Mouse (Mus musculus): ENCODE measurements around the gene Bdh2.
A peak's percentile ranks its signal among the peaks of the same experiment; 100 is the strongest.

Bdh2 gene

DNA sequence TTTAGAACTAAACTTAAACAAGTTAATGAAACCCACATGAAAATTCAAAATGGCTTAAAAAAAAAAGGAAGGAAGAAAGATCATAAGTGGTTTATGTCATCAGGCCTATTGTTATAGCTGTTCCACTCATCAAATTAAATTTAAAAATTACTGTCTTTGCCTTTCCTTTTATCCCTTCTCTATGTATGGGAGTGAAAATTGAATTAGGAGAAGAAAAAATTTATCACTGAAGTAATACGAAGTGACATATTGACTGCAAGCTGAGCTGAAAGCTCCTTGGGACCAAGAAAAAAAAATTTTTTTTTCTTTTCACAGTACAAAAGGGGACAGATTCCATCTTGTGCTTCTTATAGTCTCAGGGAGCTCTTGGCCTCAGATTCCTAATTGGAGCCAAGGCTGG, 14.5 kb downstream of the Bdh2 start:
- DNase-seq (ENCODE audit: low read depth in 1 of 2, low spot score in 2 of 2) = no peak

DNA sequence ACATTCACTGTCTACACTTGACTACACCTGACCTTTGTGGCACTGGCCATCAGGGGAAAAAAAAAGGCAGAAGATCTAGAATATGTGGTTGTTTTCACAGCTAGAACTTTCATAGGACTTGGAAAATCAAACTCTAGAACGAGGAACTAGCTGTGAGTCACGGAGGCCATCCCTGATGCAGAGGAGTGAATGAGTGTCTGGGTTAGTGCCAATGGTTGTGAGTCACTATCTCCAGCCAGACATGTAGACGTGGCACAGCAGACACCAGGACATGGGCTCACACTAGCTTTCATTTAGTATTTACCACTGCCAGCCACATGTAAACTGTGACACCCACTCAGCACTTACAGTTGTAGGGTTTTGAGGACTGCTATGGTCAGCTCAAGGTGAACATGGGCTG, 17.5 kb downstream of the Bdh2 start:
- no peak for DNase-seq (ENCODE audit: low read depth in 1 of 2, low spot score in 2 of 2)

- DNase-seq (ENCODE audit: low read depth in 1 of 2, low spot score in 2 of 2) = no peak
Measured at GRCm38 (mm10) chr3:135300081-135300480, 19.1 kb downstream of the Bdh2 start.

- no peak for DNase-seq (ENCODE audit: low read depth in 1 of 2, low spot score in 2 of 2)
Measured at GRCm38 (mm10) chr3:135304060-135304459, 23.0 kb downstream of the Bdh2 start.

- no peak for DNase-seq (ENCODE audit: low read depth in 1 of 2, low spot score in 2 of 2)
Measured at GRCm38 (mm10) chr3:135304566-135304965, 23.5 kb downstream of the Bdh2 start.

DNA sequence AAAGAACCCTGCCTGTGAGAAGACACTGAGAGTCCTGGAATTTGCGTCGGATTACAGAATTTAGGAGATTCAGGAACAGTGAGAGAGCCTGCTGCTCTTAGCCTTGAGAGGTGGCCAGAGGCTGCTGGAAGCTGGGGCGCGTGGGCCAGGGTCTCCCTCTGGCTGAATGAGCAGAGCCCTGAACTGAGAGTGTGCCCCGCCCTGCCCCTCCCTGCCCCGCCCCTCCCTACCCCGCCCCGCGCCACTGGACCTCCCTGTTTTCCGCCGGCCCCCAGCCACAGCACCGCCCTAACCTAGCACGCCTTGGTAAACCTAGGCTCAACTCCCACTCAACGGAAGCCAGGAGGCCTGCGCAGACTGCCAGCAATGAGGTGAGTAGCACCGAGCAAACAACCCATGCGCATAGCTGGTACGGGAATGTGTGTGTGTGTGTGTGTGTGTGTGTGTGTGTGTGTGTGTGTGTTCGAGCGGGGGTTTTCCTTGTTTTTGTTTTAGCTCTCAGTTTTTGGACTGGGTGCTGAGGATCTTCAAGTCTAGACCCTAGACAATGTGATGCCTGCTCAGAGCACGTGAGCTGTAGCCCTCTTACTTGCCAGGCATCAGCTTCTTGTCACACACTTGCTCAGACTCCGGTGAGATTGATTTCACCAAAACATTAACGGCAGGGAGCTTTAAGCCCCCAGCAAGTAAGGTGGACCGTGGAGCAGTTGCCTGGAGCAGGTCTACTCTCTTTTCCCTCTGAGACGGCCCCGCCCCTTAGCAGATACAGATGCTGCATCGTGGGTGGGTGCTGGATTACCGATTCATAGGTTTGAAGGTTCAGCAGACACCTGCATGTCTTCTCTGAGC, 26.6 kb downstream of the Bdh2 start, which contains the start of gene Slc9b2:
Gene Slc9b2 (plus strand): TSS at position 290 of the 849 bp plus-strand sequence.
- no peak for DNase-seq (ENCODE audit: low read depth in 1 of 2, low spot score in 2 of 2)

DNA sequence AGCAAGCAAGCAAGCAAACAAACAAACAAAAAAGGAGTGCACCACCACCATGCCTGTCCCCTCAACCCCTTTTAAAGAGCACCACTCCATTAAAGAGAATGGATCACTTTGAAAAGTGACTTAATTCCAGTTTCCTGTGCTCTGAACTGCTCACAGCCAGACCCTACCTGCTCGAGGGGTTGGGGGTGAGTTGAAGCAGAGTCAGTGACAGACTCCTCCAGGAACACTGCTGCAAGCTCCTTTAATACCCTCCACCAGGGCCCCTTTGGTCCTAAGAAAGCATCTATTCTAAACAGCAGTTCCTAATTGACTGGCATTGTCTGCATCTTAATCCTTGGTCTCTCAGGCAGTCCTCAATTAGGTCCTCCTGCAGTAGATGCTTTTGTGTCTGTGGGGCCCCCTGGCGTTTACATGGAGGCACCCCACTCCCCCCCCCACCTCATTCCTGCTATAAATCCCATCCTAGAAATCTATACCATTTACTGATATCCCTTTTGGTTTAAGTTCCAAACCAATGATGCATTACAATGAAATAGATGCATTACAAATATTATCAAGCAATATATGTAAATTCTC, 32.0 kb downstream of the Bdh2 start:
- DNase-seq (ENCODE audit: low read depth in 1 of 2, low spot score in 2 of 2) = no peak

- no peak for DNase-seq (ENCODE audit: low read depth in 1 of 2, low spot score in 2 of 2)
Measured at GRCm38 (mm10) chr3:135313727-135314126, 32.7 kb downstream of the Bdh2 start.

DNA sequence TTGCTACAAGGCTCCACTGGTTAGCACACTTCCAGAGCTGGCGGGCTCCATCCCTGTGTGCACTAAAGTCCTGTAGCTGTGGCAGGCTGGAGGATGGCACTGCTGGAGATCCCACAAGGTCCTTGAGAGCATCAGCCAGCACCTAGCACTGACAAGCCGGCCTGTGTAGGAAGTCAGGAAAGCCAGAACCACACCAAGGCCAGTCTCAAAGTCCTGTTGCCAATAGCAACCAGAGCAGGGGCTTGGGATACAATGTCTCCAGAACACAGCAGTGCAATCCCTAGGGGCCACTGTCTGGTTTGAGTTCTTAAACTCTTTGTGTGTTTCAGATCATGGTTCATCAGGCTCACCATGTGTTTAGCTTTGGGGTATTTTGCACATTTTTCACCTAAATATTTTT, 33.8 kb downstream of the Bdh2 start:
- no peak for DNase-seq (ENCODE audit: low read depth in 1 of 2, low spot score in 2 of 2)

DNA sequence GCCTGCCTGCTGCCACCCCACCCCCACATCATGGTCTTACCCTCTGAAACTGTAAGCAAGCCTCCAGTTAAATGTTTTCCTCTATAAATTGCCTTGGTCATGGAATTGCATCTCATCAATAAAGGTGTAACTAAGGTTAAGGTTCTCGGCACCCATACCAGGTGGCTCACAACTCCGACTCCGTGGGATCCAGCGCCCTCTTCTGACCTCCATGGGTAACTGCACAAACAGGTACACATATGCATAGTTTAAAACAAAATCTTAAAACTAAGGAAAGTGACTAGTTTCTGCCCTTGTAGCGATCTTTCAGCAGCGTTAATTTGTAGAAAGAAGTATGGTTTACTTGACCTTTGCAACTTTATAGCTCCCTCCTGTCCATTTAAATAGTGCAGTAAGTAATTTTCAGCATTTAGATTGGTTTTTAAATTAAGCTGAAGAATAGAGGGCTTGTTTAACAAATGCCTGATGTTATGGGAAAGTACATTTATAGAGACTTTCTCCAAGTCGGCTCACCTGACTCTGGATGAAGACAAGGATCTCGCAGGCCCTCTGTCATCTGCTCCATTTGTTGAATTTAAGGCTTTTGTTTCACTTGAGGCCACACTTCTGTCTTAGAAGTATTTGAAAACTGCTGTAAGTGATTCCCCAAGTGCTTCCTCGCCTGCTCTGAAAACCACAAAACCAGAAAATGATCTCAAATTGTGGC, 34.9 kb downstream of the Bdh2 start:
- no peak for DNase-seq (ENCODE audit: low read depth in 1 of 2, low spot score in 2 of 2)

GRCm38 (mm10) chr3:135318331-135318730, 37.3 kb downstream of the Bdh2 start:
- no peak for DNase-seq (ENCODE audit: low read depth in 1 of 2, low spot score in 2 of 2)

GRCm38 (mm10) chr3:135324354-135324753, 43.3 kb downstream of the Bdh2 start:
- no peak for DNase-seq (ENCODE audit: low read depth in 1 of 2, low spot score in 2 of 2)

- no peak for DNase-seq (ENCODE audit: low read depth in 1 of 2, low spot score in 2 of 2)
Measured at GRCm38 (mm10) chr3:135327176-135327575, 46.2 kb downstream of the Bdh2 start.

- no peak for DNase-seq (ENCODE audit: low read depth in 1 of 2, low spot score in 2 of 2)
Measured at GRCm38 (mm10) chr3:135327601-135328000, 46.6 kb downstream of the Bdh2 start.

DNA sequence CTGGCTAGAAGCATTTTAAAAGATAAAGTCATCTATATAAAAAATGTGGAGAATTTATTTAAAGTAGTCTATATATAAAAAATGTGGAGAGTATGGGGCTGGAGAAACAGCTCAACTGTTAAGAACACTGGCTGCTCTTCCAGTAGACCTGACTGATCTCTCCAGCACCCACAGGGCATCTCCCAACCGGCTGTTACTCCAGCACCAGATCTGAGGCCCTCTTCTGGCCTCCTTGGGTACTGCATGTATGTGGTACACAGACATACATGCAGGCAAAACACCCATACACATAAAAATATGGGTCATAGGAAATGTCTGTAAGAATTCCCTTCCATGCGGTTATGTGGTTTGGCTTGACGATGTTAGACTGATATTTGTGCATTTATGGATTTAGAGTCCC, 47.5 kb downstream of the Bdh2 start:
- peak; percentile 8 to 9 for DNase-seq (ENCODE audit: low read depth in 1 of 2, low spot score in 2 of 2)

- DNase-seq (ENCODE audit: low read depth in 1 of 2, low spot score in 2 of 2) = no peak
Measured at GRCm38 (mm10) chr3:135332691-135333090, 51.7 kb downstream of the Bdh2 start.

GRCm38 (mm10) chr3:135333763-135334162, 52.7 kb downstream of the Bdh2 start:
- DNase-seq (ENCODE audit: low read depth in 1 of 2, low spot score in 2 of 2) = no peak

- no peak for DNase-seq (ENCODE audit: low read depth in 1 of 2, low spot score in 2 of 2)
Measured at GRCm38 (mm10) chr3:135347739-135348264, 66.8 kb downstream of the Bdh2 start, which contains the start of gene Slc9b1. TSS of gene Slc9b1 (plus strand) at chr3:135348029.

GRCm38 (mm10) chr3:135349022-135349421, 68.0 kb downstream of the Bdh2 start:
- DNase-seq (ENCODE audit: low read depth in 1 of 2, low spot score in 2 of 2) = no peak

GRCm38 (mm10) chr3:135351857-135352256, 70.8 kb downstream of the Bdh2 start:
- DNase-seq (ENCODE audit: low read depth in 1 of 2, low spot score in 2 of 2) = no peak
